Comparison of ENCODE assay signal across 9 mouse cellular contexts in the genomic region with DNA sequence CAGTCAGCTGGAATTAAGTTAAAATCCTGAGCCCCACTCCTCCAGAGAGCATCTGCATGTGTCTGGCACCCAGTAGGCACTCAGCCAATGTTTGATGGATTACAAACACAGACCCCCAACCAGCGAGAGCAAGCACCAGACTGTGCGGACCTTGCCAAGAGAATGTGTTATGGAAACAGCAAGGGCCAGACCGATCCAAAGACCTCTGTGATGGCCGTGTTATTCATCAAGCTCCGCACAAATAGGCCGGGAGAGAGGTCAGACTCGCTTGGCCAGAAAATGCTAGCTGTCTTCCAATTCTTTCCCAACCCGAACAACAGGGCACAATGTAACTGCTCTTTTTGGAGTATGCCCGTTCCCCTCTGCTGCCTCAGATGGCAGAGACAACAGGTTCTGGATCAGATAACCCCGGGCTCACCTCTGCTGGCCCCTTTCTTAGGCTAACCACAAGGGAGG. TPM values are rescaled to one million over a fixed set of nuclear protein-coding genes. Genes with fewer than 3 reads are reported as not detected.
DNase-seq lines count a peak whose midpoint lies in the region; ATAC-seq and TF ChIP-seq lines count a peak whose summit lies in the region.
"Had no signal": no experiment of that assay in that cellular context is flagged by ENCODE, and none has a peak within 500 bp of the region (broad histone marks: within the 10 kb centered on the region; RNA-seq: fewer than 3 reads in every experiment).

No protein-coding gene starts in this region.

- peak overlapping the region; percentile 86; the same call in 1 of the 2 replicates for H3K4me2 ChIP-seq in liver, embryonic 15.5 days
- peak overlapping the region; percentile 93 for H3K4me2 ChIP-seq in stomach, embryonic 16.5 days (ENCODE audit: low read depth, low read length)

- H3K9ac ChIP-seq in liver, embryonic 15.5 days = no peak overlapping the region
- peak overlapping the region; percentile 91 for H3K9ac ChIP-seq in stomach, embryonic 16.5 days (ENCODE audit: low read length)
- H3K9ac ChIP-seq: limb, embryonic 13.5 days had no signal

- H3K9me3 ChIP-seq in liver, embryonic 15.5 days (replicated peaks) = no peaks in the 10 kb centered on the region
- no peaks in the 10 kb centered on the region for H3K9me3 ChIP-seq in stomach, embryonic 16.5 days (replicated peaks; ENCODE audit: control insufficient read depth, low read length)
- H3K9me3 ChIP-seq: limb, embryonic 13.5 days had no signal

- 58% methylated on average over 10 of the region's 10 CpGs for WGBS in liver, embryonic 15.5 days (ENCODE audit: insufficient replicate concordance)
- WGBS in stomach, embryonic 16.5 days = 23% methylated on average over 10 of the region's 10 CpGs
- 90% methylated on average over 10 of the region's 10 CpGs for WGBS in thymus, adult 2 months

- no peaks in the 10 kb centered on the region for H3K36me3 ChIP-seq in testis, adult 2 months (ENCODE audit: control insufficient read depth, insufficient read depth, low read length)
- no peaks in the 10 kb centered on the region for H3K36me3 ChIP-seq in liver, embryonic 15.5 days (replicated peaks)
- H3K36me3 ChIP-seq in stomach, embryonic 16.5 days (ENCODE audit: control insufficient read depth, insufficient read depth, low read length) = no peaks in the 10 kb centered on the region
- H3K36me3 ChIP-seq in thymus, adult 2 months (ENCODE audit: control insufficient read depth, insufficient read depth, low read length) = no peaks in the 10 kb centered on the region
- H3K36me3 ChIP-seq: limb, embryonic 13.5 days had no signal

- H3K4me3 ChIP-seq in testis, adult 2 months (ENCODE audit: control insufficient read depth, low read depth, low read length) = peak overlapping the region; percentile 16
- H3K4me3 ChIP-seq in liver, embryonic 15.5 days (replicated peaks) = no peak overlapping the region; the same call in 1 of the 2 replicates
- H3K4me3 ChIP-seq in stomach, embryonic 16.5 days (replicated peaks; ENCODE audit: low read length) = peak overlapping the region; percentile 76
- H3K4me3 ChIP-seq in thymus, adult 2 months (ENCODE audit: control insufficient read depth, insufficient read depth, low read length) = no peak overlapping the region

- peak; percentile 61 for DNase-seq in adrenal gland, postnatal 10 days
- DNase-seq in adrenal gland, adult 18-20 months (ENCODE audit: low spot score in 2 of 2) = no peak
- no peak for DNase-seq in testis, postnatal 14 days (ENCODE audit: low spot score)
- no peak for DNase-seq in thymus, adult 2 months
- no peak for DNase-seq in retina, embryonic 14.5 days (ENCODE audit: low spot score)

- TF ChIP-seq CTCF in testis, adult 2 months (IDR thresholded peaks at IDR 0.05; ENCODE audit: control insufficient read depth, insufficient read depth, insufficient replicate concordance, low read depth, low read length) = no peak
- no peak for TF ChIP-seq CTCF in thymus, adult 2 months (IDR thresholded peaks at IDR 0.05; ENCODE audit: borderline replicate concordance, control insufficient read depth, extremely low read depth, insufficient read depth, low read length, poor library complexity)

- no peak for ATAC-seq in liver, embryonic 15.5 days (ENCODE audit: insufficient read depth)
- ATAC-seq in stomach, embryonic 16.5 days (ENCODE audit: insufficient read depth, low FRiP score) = 0 out of 2 replicates have a peak, but pooled peaks have one; percentile 6

- H3K4me1 ChIP-seq in testis, adult 2 months (ENCODE audit: control insufficient read depth, insufficient read depth, low read length) = peaks cover 2% of the 10 kb centered on the region; the same call in 1 of the 2 replicates
- peaks cover 31% of the 10 kb centered on the region for H3K4me1 ChIP-seq in liver, embryonic 15.5 days (replicated peaks)
- H3K4me1 ChIP-seq in stomach, embryonic 16.5 days (ENCODE audit: control insufficient read depth, insufficient read depth, low read length) = peaks cover 14% of the 10 kb centered on the region
- peaks cover 19% of the 10 kb centered on the region for H3K4me1 ChIP-seq in thymus, adult 2 months (replicated peaks; ENCODE audit: control insufficient read depth, insufficient read depth, low read length)

- no peaks in the 10 kb centered on the region for H3K27me3 ChIP-seq in testis, adult 2 months (ENCODE audit: control insufficient read depth, insufficient read depth, low read length)
- peaks cover 10% of the 10 kb centered on the region for H3K27me3 ChIP-seq in liver, embryonic 15.5 days
- no peaks in the 10 kb centered on the region for H3K27me3 ChIP-seq in stomach, embryonic 16.5 days (ENCODE audit: control insufficient read depth, insufficient read depth, low read length)
- no peaks in the 10 kb centered on the region for H3K27me3 ChIP-seq in thymus, adult 2 months (ENCODE audit: control insufficient read depth, insufficient read depth, low read length)

- TF ChIP-seq POLR2A in testis, adult 2 months (IDR thresholded peaks at IDR 0.05; ENCODE audit: control insufficient read depth, low read depth, low read length) = no peak
- no peak for TF ChIP-seq POLR2A in thymus, adult 2 months (IDR thresholded peaks at IDR 0.05; ENCODE audit: control insufficient read depth, extremely low read depth, insufficient read depth, low read length, poor library complexity)

- H3K27ac ChIP-seq in testis, adult 2 months (ENCODE audit: control insufficient read depth, insufficient read depth, low read depth, low read length) = no peak overlapping the region; the same call in 1 of the 2 replicates
- H3K27ac ChIP-seq in liver, embryonic 15.5 days (replicated peaks) = no peak overlapping the region
- no peak overlapping the region for H3K27ac ChIP-seq in stomach, embryonic 16.5 days (ENCODE audit: low read length)
- no peak overlapping the region for H3K27ac ChIP-seq in thymus, adult 2 months (ENCODE audit: control insufficient read depth, insufficient read depth, low read length)
- H3K27ac ChIP-seq: limb, embryonic 13.5 days had no signal

RNA-seq across cellular contexts. Expression of gene Rad51d, which starts 1.9 kb away (rescaled TPM):
- 10 to 100 TPM; 14.8 to 19.3 TPM for total RNA-seq in adrenal gland, postnatal 10 days (2021)
- total RNA-seq in adrenal gland, adult 18-20 months (2021) = 10 to 100 TPM; 10.3 to 11.8 TPM
- polyA plus RNA-seq in testis, adult 2 months (2012; rRNA removed) = 13.8 and 15.1 TPM in 2 replicates
- 5.6 and 6.2 TPM in 2 replicates for polyA plus RNA-seq in liver, embryonic 15.5 days (2015; fragmentation: Nextera tagmentation; extraction: Ambion mirVana)
- 12.5 and 12.8 TPM in 2 replicates for polyA plus RNA-seq in stomach, embryonic 16.5 days (2015; fragmentation: Nextera tagmentation; extraction: Ambion mirVana)
- 22.0 and 22.6 TPM in 2 replicates for polyA plus RNA-seq in thymus, adult 2 months (2012; rRNA removed)

RNA-seq across cellular contexts. Expression of gene Fndc8, which starts 3.4 kb away (rescaled TPM):
- under 1 TPM in 1 of 2 experiments, not detected in 1; 0.30 TPM for total RNA-seq in adrenal gland, postnatal 10 days (2021)
- under 1 TPM in 1 of 2 experiments, not detected in 1; 0.13 TPM for total RNA-seq in adrenal gland, adult 18-20 months (2021)
- 134 and 144 TPM in 2 replicates for polyA plus RNA-seq in testis, adult 2 months (2012; rRNA removed)
- polyA plus RNA-seq in liver, embryonic 15.5 days (2015; fragmentation: Nextera tagmentation; extraction: Ambion mirVana) = 0.07 and 0.18 TPM in 2 replicates
- polyA plus RNA-seq in stomach, embryonic 16.5 days (2015; fragmentation: Nextera tagmentation; extraction: Ambion mirVana) = 0.22 TPM in 1 of 2 replicates, not detected in the other
- 0.23 and 0.36 TPM in 2 replicates for polyA plus RNA-seq in thymus, adult 2 months (2012; rRNA removed)

RNA-seq across cellular contexts. Expression of gene Rffl, which starts 17.5 kb away (rescaled TPM):
- 10 to 100 TPM in 1 of 2 experiments, 1 to 10 TPM in 1; 9.2 to 11.2 TPM for total RNA-seq in adrenal gland, postnatal 10 days (2021)
- 1 to 10 TPM; 5.8 to 7.5 TPM for total RNA-seq in adrenal gland, adult 18-20 months (2021)
- polyA plus RNA-seq in testis, adult 2 months (2012; rRNA removed) = 135 and 143 TPM in 2 replicates
- polyA plus RNA-seq in liver, embryonic 15.5 days (2015; fragmentation: Nextera tagmentation; extraction: Ambion mirVana) = 24.5 and 26.0 TPM in 2 replicates
- polyA plus RNA-seq in stomach, embryonic 16.5 days (2015; fragmentation: Nextera tagmentation; extraction: Ambion mirVana) = 21.9 and 23.8 TPM in 2 replicates
- polyA plus RNA-seq in thymus, adult 2 months (2012; rRNA removed) = 13.4 and 16.3 TPM in 2 replicates

RNA-seq across cellular contexts. Expression of gene Nle1, which starts 19.7 kb away (rescaled TPM):
- total RNA-seq in adrenal gland, postnatal 10 days (2021) = 10 to 100 TPM; 18.6 to 22.0 TPM
- total RNA-seq in adrenal gland, adult 18-20 months (2021) = 10 to 100 TPM; 17.3 to 22.6 TPM
- polyA plus RNA-seq in testis, adult 2 months (2012; rRNA removed) = 9.6 and 9.7 TPM in 2 replicates
- 12.4 and 13.6 TPM in 2 replicates for polyA plus RNA-seq in liver, embryonic 15.5 days (2015; fragmentation: Nextera tagmentation; extraction: Ambion mirVana)
- polyA plus RNA-seq in stomach, embryonic 16.5 days (2015; fragmentation: Nextera tagmentation; extraction: Ambion mirVana) = 28.5 and 33.8 TPM in 2 replicates
- polyA plus RNA-seq in thymus, adult 2 months (2012; rRNA removed) = 81.4 and 85.8 TPM in 2 replicates

RNA-seq across cellular contexts. Expression of gene Unc45b, which starts 21.8 kb away (rescaled TPM):
- 10 to 100 TPM; 18.7 to 30.4 TPM for total RNA-seq in adrenal gland, postnatal 10 days (2021)
- 10 to 100 TPM in 1 of 2 experiments, 1 to 10 TPM in 1; 6.5 to 10.7 TPM for total RNA-seq in adrenal gland, adult 18-20 months (2021)
- 3.3 and 7.2 TPM in 2 replicates for polyA plus RNA-seq in testis, adult 2 months (2012; rRNA removed)
- 1.7 TPM in 2 replicates for polyA plus RNA-seq in liver, embryonic 15.5 days (2015; fragmentation: Nextera tagmentation; extraction: Ambion mirVana)
- polyA plus RNA-seq in stomach, embryonic 16.5 days (2015; fragmentation: Nextera tagmentation; extraction: Ambion mirVana) = 1.3 and 10.6 TPM in 2 replicates
- polyA plus RNA-seq in thymus, adult 2 months (2012; rRNA removed) = 1.2 and 7.1 TPM in 2 replicates

Comparison
In these comparisons a context has a peak if more than half of its experiments do, and no peak if none do; other contexts are left out.
1. H3K4me3 ChIP-seq: peak in testis, adult 2 months (single experiment) and stomach, embryonic 16.5 days (single experiment); none in liver, embryonic 15.5 days (single experiment) and thymus, adult 2 months (single experiment).
2. RNA of gene Fndc8, which starts 3.4 kb away (polyA plus RNA-seq): 134 to 144 TPM in testis, adult 2 months; 0.23 to 0.36 TPM in thymus, adult 2 months, 0.22 TPM in stomach, embryonic 16.5 days and 0.07 to 0.18 TPM in liver, embryonic 15.5 days; every median in the first group is over 10 times any median in the second.